Mouse (Mus musculus): ENCODE results near the gene Ttc13. TPM values are rescaled to one million over a fixed set of nuclear protein-coding genes. Genes with fewer than 3 reads are reported as not detected.

The Ttc13 gene
- polyA plus RNA-seq, 1 experiment from 2014 or later, result 51.9 TPM

GRCm38 (mm10) chr8:124695424-124696100 is 26.2 kb downstream of the Ttc13 start:
- Histone ChIP-seq H3K4me1 (no peaks in the 10 kb centered on the region), H3K27me3 (ENCODE audit: low read depth, poor library complexity, severe bottlenecking) (no peaks in the 10 kb centered on the region), H3K27ac (no peak overlapping the region), H3K4me3 (no peak overlapping the region), H3K9me3 (replicated peaks) (no peaks in the 10 kb centered on the region), H3K36me3 (peaks cover 78% of the 10 kb centered on the region)
- DNase-seq (ENCODE audit: low spot score), result no peak
- whole genome bisulfite sequencing, result 94% methylated on average over 22 of the region's 22 CpGs

GRCm38 (mm10) chr8:124691706-124692105 is 30.1 kb downstream of the Ttc13 start:
- Histone ChIP-seq H3K27me3 (ENCODE audit: low read depth, poor library complexity, severe bottlenecking) (no peaks in the 10 kb centered on the region), H3K4me3 (no peak overlapping the region), H3K27ac (no peak overlapping the region), H3K36me3 (peaks cover 68% of the 10 kb centered on the region), H3K4me1 (no peaks in the 10 kb centered on the region), H3K9me3 (replicated peaks) (no peaks in the 10 kb centered on the region)
- WGBS, result 93% methylated on average over 4 of the region's 4 CpGs
- DNase-seq (ENCODE audit: low spot score), result no peak

DNA sequence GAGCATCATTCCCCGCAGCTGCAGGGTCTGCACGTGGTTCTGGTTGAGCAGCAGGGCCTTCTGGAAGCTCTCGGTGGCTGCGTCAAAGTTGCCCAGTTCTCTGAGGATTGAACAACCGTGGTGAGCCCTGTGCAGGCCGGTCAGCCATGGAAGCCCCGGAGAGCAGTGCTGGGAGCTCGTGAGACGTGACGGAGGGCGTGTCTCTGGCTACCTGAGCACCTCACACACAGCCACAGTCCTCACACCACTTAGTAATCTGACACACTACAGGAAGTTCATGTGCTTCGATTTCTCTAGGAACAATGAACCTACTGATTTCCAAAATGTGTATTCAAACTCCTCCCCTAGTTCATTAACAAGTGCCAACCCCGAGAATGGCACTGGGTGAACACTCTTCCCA is 32.9 kb downstream of the Ttc13 start:
- no peaks in the 10 kb centered on the region for H3K4me1 ChIP-seq
- H3K9me3 ChIP-seq (replicated peaks), result no peaks in the 10 kb centered on the region
- H3K27ac ChIP-seq, result no peak overlapping the region
- H3K36me3 ChIP-seq, result peaks cover 71% of the 10 kb centered on the region
- H3K4me3 ChIP-seq, result no peak overlapping the region
- WGBS, result 95% methylated on average over 13 of the region's 13 CpGs
- no peaks in the 10 kb centered on the region for H3K27me3 ChIP-seq (ENCODE audit: low read depth, poor library complexity, severe bottlenecking)
- DNase-seq (ENCODE audit: low spot score), result no peak

- DNase-seq (ENCODE audit: low spot score), result no peak
- Histone ChIP-seq H3K4me3 (no peak overlapping the region), H3K4me1 (no peaks in the 10 kb centered on the region), H3K27me3 (ENCODE audit: low read depth, poor library complexity, severe bottlenecking) (no peaks in the 10 kb centered on the region), H3K9me3 (replicated peaks) (no peaks in the 10 kb centered on the region), H3K27ac (no peak overlapping the region), H3K36me3 (peaks cover 91% of the 10 kb centered on the region)
- 92% methylated on average over 10 of the region's 10 CpGs for WGBS
Measured at GRCm38 (mm10) chr8:124682218-124682617, 39.6 kb downstream of the Ttc13 start.

DNA sequence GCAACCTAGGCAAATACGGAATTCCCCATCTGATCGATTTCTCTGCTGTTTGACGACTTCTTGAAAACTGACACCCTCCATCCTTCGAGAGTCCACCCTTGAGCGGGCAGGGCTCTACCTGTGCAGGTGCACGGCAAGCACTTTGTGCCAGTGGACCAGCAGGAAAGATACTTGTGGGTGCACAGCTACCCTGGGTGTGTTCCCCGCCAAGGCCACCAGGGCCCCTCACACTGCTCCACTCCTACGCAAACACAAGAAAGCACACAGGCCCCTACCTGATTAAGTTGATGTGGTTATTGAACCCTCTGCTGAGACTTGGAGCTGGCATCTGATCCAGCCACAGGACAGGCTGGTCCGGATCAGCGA is 40.0 kb downstream of the Ttc13 start:
- no peak overlapping the region for H3K4me3 ChIP-seq
- WGBS, result 84% methylated on average over 10 of the region's 10 CpGs
- H3K9me3 ChIP-seq (replicated peaks), result no peaks in the 10 kb centered on the region
- H3K27me3 ChIP-seq (ENCODE audit: low read depth, poor library complexity, severe bottlenecking), result no peaks in the 10 kb centered on the region
- no peaks in the 10 kb centered on the region for H3K4me1 ChIP-seq
- peaks cover 93% of the 10 kb centered on the region for H3K36me3 ChIP-seq
- H3K27ac ChIP-seq, result no peak overlapping the region
- no peak for DNase-seq (ENCODE audit: low spot score)

- no peak overlapping the region for H3K27ac ChIP-seq
- DNase-seq (ENCODE audit: low spot score), result no peak
Measured at GRCm38 (mm10) chr8:124681077-124681791, 40.5 kb downstream of the Ttc13 start.

DNA sequence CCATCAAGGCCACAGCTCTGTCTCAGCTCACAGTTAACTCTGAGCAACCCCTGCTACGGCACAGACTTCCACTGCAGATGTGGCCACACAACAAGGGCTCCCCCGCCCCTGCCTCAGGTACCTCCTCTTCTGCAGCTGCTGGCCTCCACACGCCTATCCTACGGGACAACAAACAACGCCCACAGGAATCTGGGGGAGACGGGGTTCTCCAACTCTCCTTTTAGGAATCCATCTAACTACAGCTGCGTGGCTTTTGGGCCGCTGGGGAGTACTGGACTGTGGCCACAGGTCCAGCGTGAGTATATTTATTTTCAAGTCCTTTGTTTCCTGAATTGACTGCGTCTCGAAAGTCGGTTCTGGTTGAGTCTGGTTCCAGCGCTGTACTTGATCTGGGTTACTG is 43.5 kb downstream of the Ttc13 start:
- WGBS, result 94% methylated on average over 13 of the region's 13 CpGs

More at GRCm38 (mm10) chr8:124681077-124681791, 40.5 kb downstream of the Ttc13 start:
- WGBS, result 89% methylated on average over 10 of the region's 10 CpGs
- no peak overlapping the region for H3K4me3 ChIP-seq
- H3K4me1 ChIP-seq, result no peaks in the 10 kb centered on the region
- H3K9me3 ChIP-seq (replicated peaks), result no peaks in the 10 kb centered on the region
- peaks cover 93% of the 10 kb centered on the region for H3K36me3 ChIP-seq
- no peaks in the 10 kb centered on the region for H3K27me3 ChIP-seq (ENCODE audit: low read depth, poor library complexity, severe bottlenecking)

GRCm38 (mm10) chr8:124677486-124677885 is 44.3 kb downstream of the Ttc13 start:
- Histone ChIP-seq H3K9me3 (replicated peaks) (no peaks in the 10 kb centered on the region), H3K4me3 (no peak overlapping the region), H3K27ac (peak overlapping the region; percentile 73), H3K36me3 (peaks cover 92% of the 10 kb centered on the region), H3K27me3 (ENCODE audit: low read depth, poor library complexity, severe bottlenecking) (no peaks in the 10 kb centered on the region), H3K4me1 (no peaks in the 10 kb centered on the region)
- WGBS, result 59% methylated on average over 12 of the region's 12 CpGs
- peak; percentile 75 for DNase-seq (ENCODE audit: low spot score)

More for the DNA sequence above, 43.5 kb downstream of the Ttc13 start:
- Histone ChIP-seq H3K4me1 (no peaks in the 10 kb centered on the region), H3K9me3 (replicated peaks) (no peaks in the 10 kb centered on the region), H3K27ac (no peak overlapping the region), H3K36me3 (peaks cover 92% of the 10 kb centered on the region), H3K4me3 (no peak overlapping the region), H3K27me3 (ENCODE audit: low read depth, poor library complexity, severe bottlenecking) (no peaks in the 10 kb centered on the region)
- no peak for DNase-seq (ENCODE audit: low spot score)

- no peaks in the 10 kb centered on the region for H3K4me1 ChIP-seq
- no peaks in the 10 kb centered on the region for H3K9me3 ChIP-seq (replicated peaks)
- whole genome bisulfite sequencing, result 92% methylated on average over 7 of the region's 7 CpGs
- H3K27me3 ChIP-seq (ENCODE audit: low read depth, poor library complexity, severe bottlenecking), result no peaks in the 10 kb centered on the region
- no peak for DNase-seq (ENCODE audit: low spot score)
- no peak overlapping the region for H3K4me3 ChIP-seq
- H3K27ac ChIP-seq, result peak overlapping the region; percentile 73
- peaks cover 92% of the 10 kb centered on the region for H3K36me3 ChIP-seq
Measured at GRCm38 (mm10) chr8:124677078-124677477, 44.7 kb downstream of the Ttc13 start.

DNA sequence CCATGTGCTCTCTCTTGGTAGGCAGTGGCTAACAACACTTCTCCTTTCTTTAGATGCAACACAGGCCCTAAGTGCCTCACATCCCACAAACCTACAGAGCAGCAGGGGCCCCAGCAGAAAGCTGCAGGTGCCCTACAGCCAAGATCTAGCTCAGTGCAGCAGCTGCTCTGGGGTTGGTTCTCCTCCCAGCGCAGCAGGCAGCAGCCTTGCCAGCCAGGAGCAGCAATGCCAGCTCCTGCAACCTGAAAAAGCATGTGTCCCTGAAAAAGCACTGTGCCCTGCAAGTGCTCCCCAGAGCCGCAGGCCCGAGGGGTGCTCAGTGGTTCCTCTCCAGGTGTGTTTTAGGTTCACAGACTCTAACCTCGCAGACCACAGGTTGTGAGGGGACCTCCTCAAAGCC is 45.1 kb downstream of the Ttc13 start:
- Histone ChIP-seq H3K27me3 (ENCODE audit: low read depth, poor library complexity, severe bottlenecking) (no peaks in the 10 kb centered on the region), H3K36me3 (peaks cover 92% of the 10 kb centered on the region), H3K4me1 (no peaks in the 10 kb centered on the region), H3K27ac (peak overlapping the region; percentile 73), H3K4me3 (no peak overlapping the region), H3K9me3 (replicated peaks) (no peaks in the 10 kb centered on the region)
- 96% methylated on average over 4 of the region's 4 CpGs for WGBS
- no peak for DNase-seq (ENCODE audit: low spot score)

DNA sequence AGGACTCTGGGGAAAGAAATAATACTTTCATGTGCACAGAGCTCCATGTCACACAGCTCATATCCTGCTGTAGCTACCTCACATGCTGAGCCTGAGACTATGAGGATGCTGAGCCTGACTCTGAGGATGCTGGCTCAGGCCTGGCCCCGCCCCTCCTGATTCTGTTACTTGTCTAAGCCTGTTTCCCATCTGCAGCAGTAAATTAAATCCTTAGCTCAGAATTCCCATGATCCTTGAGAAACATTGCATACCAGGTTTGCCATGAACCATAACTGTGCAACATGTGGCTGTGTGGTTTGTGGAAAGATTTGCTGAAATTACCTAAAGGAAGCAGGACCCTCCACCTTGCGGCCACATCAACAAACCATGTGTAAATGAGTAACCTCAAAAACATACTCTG is 49.4 kb downstream of the Ttc13 start:
- 97% methylated on average over 2 of the region's 2 CpGs for WGBS
- Histone ChIP-seq H3K27ac (no peak overlapping the region), H3K4me3 (no peak overlapping the region), H3K9me3 (replicated peaks) (no peaks in the 10 kb centered on the region), H3K36me3 (peaks cover 68% of the 10 kb centered on the region), H3K27me3 (ENCODE audit: low read depth, poor library complexity, severe bottlenecking) (no peaks in the 10 kb centered on the region), H3K4me1 (no peaks in the 10 kb centered on the region)
- DNase-seq (ENCODE audit: low spot score), result no peak

DNA sequence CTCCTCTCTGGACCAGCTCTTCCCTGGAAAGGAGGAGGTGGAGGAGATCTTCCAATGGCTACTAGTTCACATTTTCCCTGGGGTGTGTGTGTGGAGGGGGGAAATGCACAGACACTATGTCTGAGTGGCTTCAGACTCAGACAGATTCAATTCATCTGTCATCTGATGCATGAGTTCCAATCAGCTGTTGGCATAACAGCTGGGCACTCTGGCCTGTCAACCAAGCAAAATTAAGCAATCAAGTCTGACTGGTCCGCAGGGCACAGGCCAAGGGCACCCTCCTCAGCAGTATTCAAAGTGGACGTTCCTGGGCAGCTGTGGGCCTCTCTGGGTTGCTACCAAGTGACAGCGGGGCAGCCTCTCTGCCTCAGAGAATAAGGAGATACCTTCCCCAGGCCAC is 53.0 kb downstream of the Ttc13 start:
- Histone ChIP-seq H3K27me3 (ENCODE audit: low read depth, poor library complexity, severe bottlenecking) (no peaks in the 10 kb centered on the region), H3K4me3 (no peak overlapping the region), H3K9me3 (replicated peaks) (no peaks in the 10 kb centered on the region), H3K27ac (no peak overlapping the region), H3K36me3 (peaks cover 35% of the 10 kb centered on the region), H3K4me1 (peaks cover 1% of the 10 kb centered on the region)
- 77% methylated on average over 3 of the region's 3 CpGs for WGBS
- DNase-seq (ENCODE audit: low spot score), result no peak

DNA sequence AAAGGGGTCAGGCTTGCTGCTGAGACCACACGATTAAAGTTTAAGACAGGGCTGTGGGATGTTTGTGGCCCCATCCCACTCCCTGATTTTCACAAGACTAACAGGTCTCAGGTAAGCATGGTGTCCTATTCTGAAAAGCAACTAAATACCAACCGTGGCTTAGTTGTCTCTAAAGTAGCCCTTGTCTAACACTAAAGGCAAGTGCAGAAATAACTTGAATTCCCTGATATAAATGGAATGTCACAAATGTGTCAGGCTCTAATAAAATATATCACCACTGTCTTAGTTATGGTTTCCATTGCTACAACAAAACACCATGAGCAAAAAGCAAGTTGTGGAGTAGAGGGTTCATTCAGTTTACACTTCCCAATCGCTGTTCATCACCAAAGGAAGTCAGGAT is 57.4 kb downstream of the Ttc13 start:
- no peaks in the 10 kb centered on the region for H3K36me3 ChIP-seq
- H3K4me1 ChIP-seq, result peaks cover 35% of the 10 kb centered on the region
- H3K4me3 ChIP-seq, result 0 out of 2 replicates have a peak overlapping the region, but pooled peaks have one; percentile 91
- no peak for DNase-seq (ENCODE audit: low spot score)
- 84% methylated on average over 3 of the region's 3 CpGs for WGBS
- H3K27me3 ChIP-seq (ENCODE audit: low read depth, poor library complexity, severe bottlenecking), result no peaks in the 10 kb centered on the region
- no peaks in the 10 kb centered on the region for H3K9me3 ChIP-seq (replicated peaks)
- peak overlapping the region; percentile 94 for H3K27ac ChIP-seq

All from limb, embryonic 10.5 days (tissue).